Mouse (Mus musculus) lung, postnatal 10 days (tissue): ENCODE results near the gene Cntn4.

Source experiments
- DNase-seq: peaks from one replicate; pipeline ENCODE4 v3.0.0; 2021

The Cntn4 gene

DNA sequence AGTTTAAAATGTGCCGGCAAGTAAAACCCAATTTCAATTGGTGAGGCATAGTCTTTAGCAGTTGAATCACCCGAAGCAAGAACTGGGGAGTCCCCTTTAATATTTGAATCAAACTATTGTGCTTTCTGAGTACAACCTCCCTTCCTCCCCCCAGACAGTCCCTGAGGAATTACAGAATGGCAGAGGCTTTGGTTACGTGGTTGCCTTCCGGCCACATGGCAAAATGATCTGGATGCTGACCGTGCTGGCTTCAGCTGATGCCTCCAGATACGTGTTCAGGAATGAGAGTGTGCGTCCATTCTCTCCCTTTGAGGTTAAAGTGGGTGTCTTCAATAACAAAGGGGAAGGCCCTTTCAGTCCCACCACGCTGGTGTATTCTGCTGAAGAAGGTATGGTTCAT is 998.1 kb downstream of the Cntn4 start:
- no peak for DNase-seq

DNA sequence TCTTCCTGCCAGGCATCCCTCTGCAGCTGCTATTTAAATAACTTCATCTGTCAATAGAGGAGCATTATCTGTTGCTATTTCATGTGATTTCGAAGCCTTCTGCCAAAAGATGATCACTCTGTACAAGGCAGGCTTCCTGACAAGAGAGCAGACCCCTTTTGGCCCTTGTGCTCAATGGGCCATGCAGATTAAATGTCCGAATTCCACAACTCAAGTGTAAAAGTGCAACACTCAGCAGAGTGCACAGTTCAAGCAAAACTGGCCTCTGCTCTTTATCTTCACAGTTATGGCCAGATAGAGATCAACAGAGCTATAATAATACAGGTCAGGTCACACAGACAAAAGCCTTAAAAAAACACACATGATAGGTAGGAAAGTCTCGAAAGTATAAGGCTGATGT is 1024.5 kb downstream of the Cntn4 start:
- no peak for DNase-seq

DNA sequence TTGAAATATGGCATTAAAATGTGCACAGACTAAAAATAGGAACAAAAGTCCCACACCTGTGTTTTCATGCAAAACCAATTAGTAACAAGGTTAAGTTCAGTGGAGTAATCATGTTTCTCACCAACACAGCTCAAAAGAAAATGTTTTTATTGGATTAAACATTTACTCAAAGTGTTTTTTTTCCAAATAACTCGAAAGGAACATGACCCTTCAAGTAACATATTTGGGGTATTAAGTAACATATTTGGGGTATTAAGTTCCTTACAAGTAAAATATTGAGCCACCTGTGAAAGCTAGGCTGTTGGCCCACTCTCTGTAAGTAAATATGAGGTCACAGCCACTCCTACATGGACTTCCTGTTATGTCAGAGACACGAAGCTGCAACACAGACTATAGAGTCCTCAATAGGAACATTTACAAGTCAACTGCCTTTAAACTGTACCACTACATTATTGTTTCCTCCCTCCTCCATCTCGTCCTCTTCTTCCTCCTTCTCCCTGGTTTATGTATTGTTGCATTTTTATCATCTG is 1028.1 kb downstream of the Cntn4 start:
- no peak for DNase-seq

DNA sequence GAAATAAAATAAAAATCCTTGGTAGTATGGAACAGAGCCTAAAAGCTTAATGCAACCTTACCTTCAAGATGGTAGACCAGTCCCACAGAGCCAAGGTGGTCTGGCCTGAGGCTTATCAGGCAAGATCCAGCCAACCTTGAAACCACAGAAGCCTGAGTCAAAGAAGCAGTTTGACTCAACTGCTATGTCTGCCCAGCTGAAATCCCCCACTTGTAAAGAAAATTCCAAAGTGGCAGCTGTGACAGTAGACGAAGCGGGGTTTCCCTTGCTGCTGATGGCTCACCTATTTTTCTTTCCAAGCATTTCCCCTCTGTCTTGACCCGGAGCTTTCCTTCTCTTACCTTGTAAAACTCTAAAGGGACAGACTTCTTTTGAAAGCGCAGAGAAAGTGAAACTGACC is 1048.2 kb downstream of the Cntn4 start:
- DNase-seq = no peak

DNA sequence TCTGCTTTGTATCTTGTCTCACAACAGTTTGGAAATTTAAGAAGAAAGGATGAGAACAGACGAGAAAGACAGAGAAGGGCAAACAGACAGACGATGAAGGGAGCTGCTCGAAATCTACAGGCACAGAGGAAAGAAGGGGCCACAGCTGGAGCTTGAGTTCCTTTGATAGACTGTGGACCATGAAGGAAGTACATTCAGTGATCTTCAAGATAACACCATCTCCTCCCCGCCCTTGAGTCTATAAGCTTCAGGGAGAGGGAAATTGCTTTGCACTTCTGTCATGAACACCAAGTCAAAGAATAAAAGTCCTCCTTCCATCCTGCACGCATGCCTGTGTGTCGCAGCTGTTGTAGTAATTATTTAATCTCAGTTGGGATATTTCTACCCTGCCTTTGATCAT is 1048.6 kb downstream of the Cntn4 start:
- no peak for DNase-seq

DNA sequence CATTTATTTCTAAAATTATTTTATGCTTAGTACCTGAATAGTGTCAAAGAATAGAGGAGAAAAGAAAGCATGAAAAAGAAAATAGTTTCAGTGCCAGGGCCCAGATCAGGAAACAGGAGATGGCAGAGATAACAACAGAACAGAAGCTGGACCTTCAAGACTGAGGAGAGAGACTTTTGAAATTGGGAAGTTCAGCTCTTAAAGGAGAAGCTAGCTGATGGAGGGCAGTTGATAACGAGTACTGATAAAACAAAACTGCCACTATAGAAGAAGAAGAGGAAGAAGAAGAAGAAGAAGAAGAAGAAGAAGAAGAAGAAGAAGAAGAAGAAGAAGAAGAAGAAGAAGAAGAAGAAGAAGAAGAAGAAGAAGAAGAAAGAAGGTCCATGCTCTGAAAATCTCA is 1050.2 kb downstream of the Cntn4 start:
- no peak for DNase-seq

DNA sequence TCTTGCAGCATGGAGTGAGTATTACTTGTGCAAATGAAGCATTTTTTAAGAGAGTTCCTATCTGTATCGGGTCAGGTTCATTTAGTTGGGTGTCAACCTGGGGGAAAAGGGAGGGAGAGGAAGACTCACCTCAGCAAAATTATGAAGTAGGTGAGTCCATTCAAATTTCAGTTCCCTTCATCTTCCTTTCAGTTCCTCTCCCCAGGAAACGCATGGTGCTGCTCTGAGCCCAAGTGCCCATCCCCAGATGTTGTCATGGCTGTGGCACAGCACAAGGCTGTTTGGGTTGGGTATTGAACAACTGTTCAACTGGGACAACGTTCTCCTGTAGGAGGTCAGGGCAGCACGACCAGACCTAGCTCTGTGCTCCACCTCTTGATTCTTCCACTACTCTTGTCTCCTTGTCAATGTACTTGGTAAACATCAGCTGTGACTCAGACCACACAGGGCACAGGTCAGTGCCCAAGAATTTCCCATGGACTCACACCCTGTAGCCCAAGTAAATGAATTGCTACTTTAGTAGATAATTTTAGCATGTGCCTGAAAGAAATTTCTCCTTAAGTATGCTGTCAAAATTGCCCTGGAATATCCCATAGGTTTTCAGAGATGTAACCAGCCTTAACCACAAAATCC is 1052.3 kb downstream of the Cntn4 start:
- DNase-seq = no peak

DNA sequence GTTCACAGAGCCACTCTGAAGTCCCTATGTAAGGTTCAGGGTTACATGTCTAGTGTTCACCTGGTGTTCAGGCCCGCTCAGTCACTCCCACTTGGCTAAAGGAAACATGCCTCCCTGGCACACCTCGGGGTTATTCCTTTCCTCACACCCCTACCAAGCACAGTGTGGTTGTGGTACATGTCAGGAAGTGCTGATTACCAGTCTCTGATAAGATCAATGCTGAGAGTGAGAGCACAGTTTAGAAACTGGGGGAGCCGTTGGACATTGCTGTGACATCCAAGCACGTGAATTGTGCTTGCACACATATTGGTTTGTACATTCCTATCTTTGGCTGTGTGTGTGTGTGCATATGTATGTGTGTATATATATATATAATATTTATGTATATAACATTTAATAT is 1055.1 kb downstream of the Cntn4 start:
- DNase-seq = no peak

DNA sequence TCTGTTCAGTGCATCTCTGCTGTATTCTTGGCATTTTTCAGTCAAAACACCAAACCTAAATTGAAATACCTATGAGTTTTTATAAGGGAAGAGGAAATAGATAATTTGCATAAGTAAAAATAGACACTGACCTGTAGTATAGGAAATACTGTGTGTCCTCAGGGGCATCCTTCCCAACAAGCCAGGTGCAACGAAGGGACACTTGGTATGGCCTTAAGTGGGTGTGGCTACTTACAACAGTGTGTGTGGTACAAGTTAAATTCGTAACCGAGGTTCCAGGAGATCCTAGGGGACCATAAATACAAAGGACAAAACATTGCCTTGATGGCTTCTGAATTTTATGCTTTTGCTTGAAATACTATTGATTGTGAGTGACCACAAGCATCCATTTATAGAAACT is 1060.8 kb downstream of the Cntn4 start:
- DNase-seq = no peak

DNA sequence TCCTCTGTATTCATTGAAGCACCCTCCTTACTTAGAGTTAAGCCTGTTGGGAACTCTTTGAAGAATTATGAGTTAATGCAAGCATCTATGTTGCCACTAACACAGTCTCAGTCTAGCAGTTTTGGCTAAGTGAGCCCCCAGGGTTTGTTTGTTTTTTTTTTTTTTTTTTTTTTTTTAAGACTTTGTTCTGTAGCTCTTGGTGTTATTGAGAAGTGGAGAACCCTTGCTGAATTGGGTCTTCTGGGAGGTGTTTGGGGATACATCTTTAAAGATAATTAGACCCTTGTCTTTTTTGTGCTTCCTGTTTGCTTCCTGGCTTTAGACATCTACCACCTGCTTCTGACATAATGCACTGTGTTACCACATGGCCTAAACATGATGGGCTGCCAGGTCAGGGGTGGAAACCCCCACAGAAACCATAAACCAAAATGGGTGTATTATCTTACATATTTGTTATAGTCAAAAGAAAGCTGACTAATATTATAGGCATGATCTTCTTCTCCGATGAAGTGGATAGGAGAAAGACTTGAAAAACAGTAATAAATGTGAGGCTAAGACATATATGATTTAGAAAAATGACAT is 1062.9 kb downstream of the Cntn4 start:
- DNase-seq = no peak

DNA sequence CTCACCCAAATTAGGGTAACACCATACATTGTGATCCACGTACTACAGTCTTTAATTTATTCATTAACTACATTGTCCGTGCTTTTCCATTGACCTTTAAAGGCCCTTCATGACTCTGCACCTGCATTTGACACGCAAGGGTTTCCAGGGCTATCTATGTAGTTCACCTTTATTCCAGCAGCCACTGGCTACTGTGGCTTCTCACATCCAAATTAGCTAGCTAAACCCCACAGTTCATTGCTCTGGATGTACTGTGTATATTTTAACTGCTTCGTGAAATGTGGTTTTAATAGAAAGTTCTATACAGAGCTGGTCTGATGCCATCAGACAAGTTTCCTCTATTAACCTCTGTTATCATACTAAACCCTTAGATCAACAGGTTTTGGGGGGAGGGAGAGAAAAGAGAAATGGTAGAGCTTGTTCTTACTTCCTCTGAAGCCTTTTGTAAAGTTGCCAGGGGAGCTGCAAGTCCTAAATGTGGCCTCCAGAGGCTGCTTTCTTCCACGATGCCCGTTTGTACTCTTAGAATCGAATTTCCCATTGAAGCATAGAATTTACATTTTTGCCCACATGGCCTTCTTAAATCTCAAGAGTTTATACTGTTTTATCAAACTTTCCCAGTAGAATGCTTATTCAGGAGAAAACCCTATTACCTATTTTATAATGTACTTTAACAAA is 1066.2 kb downstream of the Cntn4 start:
- DNase-seq = no peak

DNA sequence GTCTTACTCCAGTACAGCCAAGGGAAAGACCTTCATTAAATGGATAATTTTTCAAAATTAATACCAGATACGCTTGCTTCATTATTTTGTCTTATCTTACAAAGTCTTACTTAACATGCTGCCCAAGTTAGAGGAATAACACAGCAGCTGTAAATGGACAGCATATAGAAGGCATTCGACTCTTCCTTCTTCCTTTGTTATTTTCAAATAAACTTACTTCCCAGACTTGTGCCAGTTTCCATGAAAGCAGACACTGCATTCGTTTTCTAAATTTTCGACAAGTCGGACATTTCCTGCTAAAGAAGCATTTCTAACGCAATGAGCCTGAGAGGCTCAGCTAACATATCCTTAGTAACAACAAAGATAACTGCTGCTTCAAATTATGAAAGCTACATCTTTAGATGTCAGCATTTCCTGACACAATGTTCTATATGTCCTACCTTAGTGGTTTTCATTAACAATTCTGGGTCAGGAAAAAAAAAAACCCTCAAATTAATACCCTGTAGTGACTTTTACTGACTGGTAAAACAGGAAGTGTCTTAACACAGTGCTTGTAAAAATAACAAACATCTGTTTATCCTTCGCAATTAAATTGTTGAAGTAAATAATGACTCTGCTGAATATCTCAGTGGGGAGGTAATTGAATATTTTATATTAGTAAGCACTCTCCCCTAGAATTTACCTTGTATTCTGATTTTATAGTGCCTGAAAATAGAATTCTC is 1068.4 kb downstream of the Cntn4 start:
- no peak for DNase-seq

DNA sequence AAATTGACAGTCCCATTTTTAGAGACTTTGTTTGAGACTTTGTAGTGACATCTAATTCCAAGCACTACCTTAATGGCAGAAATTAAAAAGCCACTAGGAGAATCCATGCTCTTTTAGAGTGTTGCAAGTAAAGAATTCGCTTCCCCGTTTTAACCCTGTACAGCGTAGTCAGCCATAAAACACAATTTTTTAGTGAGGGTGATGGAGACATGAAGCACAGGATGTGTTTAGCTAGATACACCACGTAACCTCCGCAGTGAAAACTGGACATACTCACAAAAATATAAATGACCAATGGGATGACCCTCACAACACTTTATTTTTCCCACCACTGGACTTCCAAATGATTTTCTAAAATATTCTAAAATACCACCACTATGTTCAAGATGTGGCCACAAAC is 1069.8 kb downstream of the Cntn4 start:
- DNase-seq = no peak

DNA sequence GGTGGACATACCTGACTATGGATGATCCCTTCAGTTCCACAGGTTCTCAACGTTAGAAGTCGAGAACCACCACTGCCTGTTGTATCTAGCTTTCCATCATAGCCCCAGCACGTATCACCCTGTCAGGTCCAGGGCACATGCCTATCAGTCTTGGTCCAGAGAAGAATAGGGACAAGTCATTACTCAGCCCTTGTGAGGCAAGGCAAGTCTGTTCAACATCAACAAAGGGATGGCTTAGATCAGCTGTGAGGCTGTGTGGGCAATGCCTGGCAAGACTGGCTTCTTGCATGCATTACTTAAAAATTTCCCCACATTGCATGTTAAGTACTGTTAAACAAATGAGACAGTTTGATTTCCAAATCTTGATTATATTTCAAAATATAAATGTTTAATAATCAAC is 1070.3 kb downstream of the Cntn4 start:
- DNase-seq = no peak
